Mouse (Mus musculus) neutrophil, adult 59 days (primary cell): ENCODE data around the gene Ppp4r2. TPM values are rescaled to one million over a fixed set of nuclear protein-coding genes. Genes with fewer than 3 reads are reported as not detected.

Source experiments
- total RNA-seq, 2 experiments: library from RNA; stranded (reverse); gene quantifications; 1 replicate in 1 of 2; 2 replicates in 1 of 2; pipeline ENCODE4 v1.2.4; 2023

Gene Ppp4r2
- 10 to 100 TPM; 55.6 to 58.1 TPM for total RNA-seq

GRCm38 (mm10) chr6:100833355-100833754, at the start of gene Ppp4r2:
Gene Ppp4r2 (plus strand): TSS chr6:100833622.

Other genes starting within 250 kb of the Ppp4r2 start
- gene Shq1, start 162.5 kb upstream of the Ppp4r2 start, total RNA-seq = 1 to 10 TPM; 3.8 to 3.9 TPM
- under 1 TPM in 1 of 2 experiments, not detected in 1; 0.11 TPM for gene Gxylt2, start 128.9 kb upstream of the Ppp4r2 start, total RNA-seq